Mouse (Mus musculus) liver, postnatal 0 days (tissue): Measurements from ENCODE around the gene Foxj3. TPM values are rescaled to one million over a fixed set of nuclear protein-coding genes. Genes with fewer than 3 reads are reported as not detected.
A peak's percentile ranks its signal among the peaks of the same experiment; 100 is the strongest.

Experiments
- ATAC-seq: fragments of 200-750 bp; cut with Nextera tagmentation; 2 replicates; pipeline ENCODE4 v1.8.0; 2017; ENCODE audit warnings: mild to moderate bottlenecking, moderate library complexity
- DNase-seq: peaks from one replicate; pipeline ENCODE4 v3.0.0-alpha.2; 2016
- H3K27ac ChIP-seq: fragments of 300-500 bp; sonication (generic); 2 replicates; pipeline ENCODE4 v1.5.1; 2014; ENCODE audit warnings: antibody characterized with exemption, moderate library complexity, mild to moderate bottlenecking, low read depth
- H3K27me3 ChIP-seq: fragments of 300-500 bp; sonication (generic); 2 replicates; pipeline ENCODE4 v1.6.1; 2014; ENCODE audit warnings: low read length, control low read depth, mixed read lengths; ENCODE audit not compliant: insufficient read depth
- H3K36me3 ChIP-seq: fragments of 300-500 bp; sonication (generic); replicated peaks from 2 replicates; pipeline ENCODE4 v1.6.1; 2014; ENCODE audit warnings: mild to moderate bottlenecking, control low read depth, low read length, moderate library complexity, mixed read lengths; ENCODE audit not compliant: insufficient read depth
- H3K4me1 ChIP-seq: fragments of 300-500 bp; sonication (generic); 2 replicates; pipeline ENCODE4 v1.6.1; 2014; ENCODE audit warnings: antibody characterized with exemption, mild to moderate bottlenecking, control low read depth; ENCODE audit not compliant: insufficient read depth
- H3K4me2 ChIP-seq: fragments of 300-500 bp; sonication (generic); 2 replicates; pipeline ENCODE4 v1.6.1; 2014; ENCODE audit warnings: low read depth, mild to moderate bottlenecking, low read length, moderate library complexity, mixed read lengths
- H3K4me3 ChIP-seq: fragments of 300-500 bp; sonication (generic); 2 replicates; pipeline ENCODE4 v1.5.1; 2014; ENCODE audit warnings: low read depth, low read length
- H3K9ac ChIP-seq: fragments of 300-500 bp; sonication (generic); replicated peaks from 2 replicates; pipeline ENCODE4 v1.6.1; 2014; ENCODE audit warnings: mild to moderate bottlenecking, moderate library complexity
- H3K9me3 ChIP-seq: fragments of 300-500 bp; sonication (generic); 2 replicates; pipeline ENCODE4 v1.6.1; 2016; ENCODE audit warnings: mild to moderate bottlenecking, control low read depth, low read length, mixed read lengths
- CTCF ChIP-seq: sonication (generic); IDR thresholded peaks from 2 replicates; pipeline ENCODE4 v1.5.1; 2016; ENCODE audit warnings: antibody characterized with exemption, low read depth
- EP300 ChIP-seq: IDR thresholded peaks from 2 replicates; pipeline ENCODE4 v1.6.1; 2016; ENCODE audit warnings: antibody characterized with exemption, low read depth, mild to moderate bottlenecking
- WGBS: fragments of 180-500 bp; shearing (Covaris S2); extraction: QIAGEN DNeasy Blood & Tissue Kit; methylation state at CpG from one replicate; pipeline ENCODE4 v1.1.7; 2014; ENCODE audit not compliant: insufficient replicate concordance; 5-methylcytosine and 5-hydroxymethylcytosine counted together
- polyA plus RNA-seq: library from polyadenylated mRNA; unstranded; fragments of >200 nt; fragmentation: Nextera tagmentation; extraction: Ambion mirVana; gene quantifications from 2 replicates; pipeline ENCODE4 v1.2.1, GENCODE M21; 2015

Foxj3 gene
- polyA plus RNA-seq, 1 experiment from 2014 or later = 2.9 TPM

DNA sequence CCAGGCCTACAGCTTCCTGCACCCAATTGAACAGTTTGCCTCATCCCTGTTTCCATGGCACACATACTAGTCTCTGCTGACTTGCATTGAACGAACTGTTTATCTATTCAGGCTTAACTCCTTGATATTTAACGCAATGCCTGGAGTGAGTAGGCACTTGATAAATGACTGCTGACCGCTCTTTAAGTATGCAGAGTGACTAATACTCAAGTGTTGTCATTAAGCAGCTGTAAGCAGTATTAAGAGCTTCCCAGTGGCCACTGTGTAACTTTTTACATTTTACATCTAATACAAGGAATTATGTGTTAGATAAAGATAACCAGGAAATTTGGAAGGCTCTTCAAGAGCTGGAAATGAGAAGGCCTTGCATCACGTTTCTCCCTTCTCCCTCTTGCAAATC lies 1.7 kb upstream of the Foxj3 start:
- WGBS = 66% methylated on average over 4 of the region's 4 CpGs
- DNase-seq = no peak
- H3K36me3 ChIP-seq = no peaks in the 10 kb centered on the region
- ATAC-seq = no peak
- TF ChIP-seq EP300 (no peak), CTCF (no peak)
- no peak overlapping the region for H3K4me2 ChIP-seq
- peaks cover 17% of the 10 kb centered on the region for H3K4me1 ChIP-seq
- H3K4me3 ChIP-seq = no peak overlapping the region
- no peaks in the 10 kb centered on the region for H3K27me3 ChIP-seq
- H3K9ac ChIP-seq = no peak overlapping the region
- no peaks in the 10 kb centered on the region for H3K9me3 ChIP-seq
- H3K27ac ChIP-seq = no peak overlapping the region

- Histone ChIP-seq H3K36me3 (no peaks in the 10 kb centered on the region), H3K4me2 (no peak overlapping the region), H3K4me3 (no peak overlapping the region), H3K4me1 (peaks cover 27% of the 10 kb centered on the region), H3K9me3 (no peaks in the 10 kb centered on the region), H3K27me3 (no peaks in the 10 kb centered on the region), H3K9ac (no peak overlapping the region), H3K27ac (no peak overlapping the region)
- DNase-seq = no peak
- no peak for ATAC-seq
- TF ChIP-seq CTCF (no peak), EP300 (no peak)
- 78% methylated on average over 4 of the region's 4 CpGs for WGBS
Measured at GRCm38 (mm10) chr4:119537436-119537835, 632 bp downstream of the Foxj3 start.

DNA sequence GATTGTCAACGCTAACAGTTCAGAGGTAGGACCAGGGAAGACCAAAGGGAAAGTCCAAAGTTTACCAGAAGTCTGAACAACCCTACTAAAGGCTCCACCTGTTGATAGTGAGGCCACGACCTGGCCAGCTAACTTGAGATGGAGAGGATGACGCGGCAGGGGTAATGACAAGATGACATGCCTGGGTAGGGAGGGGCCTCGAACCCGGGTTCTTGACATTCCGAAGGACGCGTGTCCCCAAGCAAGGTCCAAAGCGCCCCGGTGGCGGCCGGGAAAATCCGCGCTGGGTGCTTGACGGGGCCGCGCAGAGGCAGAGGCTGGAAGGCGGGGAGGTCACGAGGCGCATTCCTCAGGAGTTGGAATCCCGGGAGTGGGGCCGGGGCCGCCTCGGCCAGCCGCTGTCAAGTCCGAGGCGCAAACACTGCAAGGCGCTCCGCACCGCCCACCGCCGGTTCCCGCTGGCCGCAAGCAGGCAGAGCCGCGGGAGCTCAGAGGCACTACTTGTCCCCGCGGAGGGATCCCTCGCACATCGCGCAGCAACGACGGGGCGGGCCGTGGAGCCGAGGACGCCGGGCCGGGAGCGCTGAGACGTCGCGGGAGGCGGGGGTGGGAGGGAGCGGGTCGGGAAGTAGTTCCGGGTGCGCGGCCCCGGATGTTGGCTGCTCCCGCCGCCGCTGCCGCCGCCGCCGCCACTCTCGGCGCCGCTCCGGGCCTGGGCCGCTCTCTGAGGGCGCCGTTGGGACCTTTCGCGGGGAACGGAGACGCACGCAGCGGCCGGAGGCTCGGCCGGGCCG lies 2.4 kb downstream of the Foxj3 start, which contains the start of gene Frg2f1:
Gene Frg2f1, minus strand, starts transcription at position 499 of the 794 bp plus-strand sequence.
- peak; percentile 96 for ATAC-seq
- TF ChIP-seq CTCF = no peak
- peak; percentile 52; the same call in 1 of the 2 replicates for TF ChIP-seq EP300
- H3K27ac ChIP-seq = peak within 1 kb of the TSS; percentile 92
- no peaks in the 10 kb centered on the region for H3K27me3 ChIP-seq
- WGBS = under 1% methylated on average over 59 of the region's 85 CpGs
- no peaks in the 10 kb centered on the region for H3K36me3 ChIP-seq
- H3K4me2 ChIP-seq = peak within 1 kb of the TSS; percentile 88
- peak; percentile 95 for DNase-seq
- peak within 1 kb of the TSS; percentile 80 for H3K4me3 ChIP-seq
- H3K9ac ChIP-seq = peak within 1 kb of the TSS; percentile 87
- peaks cover 27% of the 10 kb centered on the region for H3K4me1 ChIP-seq
- H3K9me3 ChIP-seq = no peaks in the 10 kb centered on the region

- TF ChIP-seq CTCF (no peak), EP300 (no peak)
- Histone ChIP-seq H3K27ac (peak overlapping the region; percentile 92), H3K36me3 (no peaks in the 10 kb centered on the region), H3K4me3 (peak overlapping the region; percentile 80), H3K9ac (peak overlapping the region; percentile 87), H3K4me1 (peaks cover 27% of the 10 kb centered on the region), H3K9me3 (no peaks in the 10 kb centered on the region), H3K27me3 (no peaks in the 10 kb centered on the region), H3K4me2 (peak overlapping the region; percentile 88)
- WGBS = under 1% methylated on average over 43 of the region's 76 CpGs
- DNase-seq (peak; percentile 59), ATAC-seq (peak; percentile 59)
Measured at GRCm38 (mm10) chr4:119539836-119540532, 3.2 kb downstream of the Foxj3 start.

GRCm38 (mm10) chr4:119540533-119540890 lies 3.7 kb downstream of the Foxj3 start:
- Histone ChIP-seq H3K4me1 (peaks cover 27% of the 10 kb centered on the region), H3K4me3 (peak overlapping the region; percentile 80), H3K9ac (peak overlapping the region; percentile 87), H3K27ac (peak overlapping the region; percentile 92), H3K4me2 (peak overlapping the region; percentile 88), H3K9me3 (no peaks in the 10 kb centered on the region), H3K36me3 (no peaks in the 10 kb centered on the region), H3K27me3 (no peaks in the 10 kb centered on the region)
- TF ChIP-seq EP300 = no peak
- TF ChIP-seq CTCF = no peak
- 11% methylated on average over 10 of the region's 10 CpGs for WGBS
- ATAC-seq (no peak), DNase-seq (no peak)

GRCm38 (mm10) chr4:119550864-119551263 lies 14.1 kb downstream of the Foxj3 start:
- Histone ChIP-seq H3K36me3 (no peaks in the 10 kb centered on the region), H3K9me3 (no peaks in the 10 kb centered on the region), H3K27ac (no peak overlapping the region), H3K4me1 (peaks cover 13% of the 10 kb centered on the region), H3K27me3 (no peaks in the 10 kb centered on the region), H3K4me2 (no peak overlapping the region), H3K4me3 (no peak overlapping the region), H3K9ac (no peak overlapping the region)
- peak; percentile 76 for ATAC-seq
- TF ChIP-seq EP300 = no peak
- TF ChIP-seq CTCF = no peak
- 39% methylated on average over 1 of the region's 1 CpGs for WGBS
- DNase-seq = no peak
